Mouse (Mus musculus): Measurements from ENCODE around the gene Olfr914. TPM values are rescaled to one million over a fixed set of nuclear protein-coding genes. Genes with fewer than 3 reads are reported as not detected.

The Olfr914 gene
- not detected for polyA plus RNA-seq (2014; fragmentation: Illumina TruSeq; extraction: RNeasy Lipid Tissue Mini Kit (QIAGEN cat#74804); ENCODE audit: low read depth, low replicate concordance)

DNA sequence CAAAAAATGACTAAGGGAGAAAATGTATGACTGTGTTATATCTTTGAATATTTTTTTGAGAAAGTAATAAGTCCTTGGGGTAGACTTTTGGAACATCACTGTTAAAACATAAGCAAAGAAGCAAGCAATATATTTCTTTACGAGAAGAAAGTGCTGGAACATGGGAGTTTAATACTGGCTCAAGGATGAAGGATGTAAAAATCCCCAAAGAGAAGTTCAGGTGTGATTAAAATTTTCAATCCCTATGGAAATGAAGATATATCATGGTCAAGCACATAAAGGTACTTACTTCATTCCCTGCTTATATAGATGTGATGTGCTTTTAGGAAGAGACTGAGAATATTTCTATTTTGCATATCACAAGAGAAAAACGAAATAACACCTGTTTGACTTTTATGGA is at the start of gene Olfr914:
TSS of gene Olfr914 (plus strand) at position 301 of the 400 bp plus-strand sequence.

DNA sequence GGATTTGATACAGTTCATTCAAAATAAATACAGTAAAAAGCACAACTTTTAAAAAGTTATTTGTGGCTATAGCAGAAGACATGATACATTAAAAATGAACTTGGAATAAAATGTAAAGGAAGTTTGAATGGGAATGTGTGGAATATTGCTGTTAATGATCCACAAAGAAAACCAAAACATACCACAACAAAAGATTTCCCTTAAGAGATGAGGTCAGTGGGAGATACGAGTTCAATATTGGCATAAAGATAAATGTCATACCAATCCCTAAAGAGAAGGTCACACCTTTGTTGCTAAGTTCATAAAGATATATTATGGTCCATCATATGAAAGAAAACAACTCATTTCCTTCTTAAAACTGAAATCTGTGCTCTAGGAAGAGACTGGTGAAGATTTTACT is 25.0 kb upstream of the Olfr914 start, which contains the start of gene Olfr912:
TSS of gene Olfr912 (plus strand) at position 301 of the 400 bp plus-strand sequence.

DNA sequence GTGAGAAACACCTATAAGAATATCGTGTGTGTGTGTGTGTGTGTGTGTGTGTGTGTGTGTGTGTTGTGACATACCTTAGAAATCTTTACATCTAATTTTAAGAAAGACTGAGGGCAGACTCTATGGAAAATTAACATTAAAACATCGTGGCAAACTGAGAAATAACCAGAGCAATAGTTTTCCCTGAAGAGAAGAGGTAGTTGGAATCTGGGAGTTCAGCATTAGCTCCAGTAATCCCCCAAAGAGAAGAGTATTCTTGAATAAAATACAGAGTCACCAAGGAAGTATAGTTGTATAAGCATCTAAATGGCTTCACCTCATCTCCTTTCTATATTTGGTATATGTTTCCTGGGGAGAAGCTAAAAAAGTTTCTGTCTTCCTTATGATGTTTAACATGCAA is 12.4 kb upstream of the Olfr914 start, which contains the start of gene Olfr913:
TSS of gene Olfr913 (plus strand) at position 301 of the 400 bp plus-strand sequence.

DNA sequence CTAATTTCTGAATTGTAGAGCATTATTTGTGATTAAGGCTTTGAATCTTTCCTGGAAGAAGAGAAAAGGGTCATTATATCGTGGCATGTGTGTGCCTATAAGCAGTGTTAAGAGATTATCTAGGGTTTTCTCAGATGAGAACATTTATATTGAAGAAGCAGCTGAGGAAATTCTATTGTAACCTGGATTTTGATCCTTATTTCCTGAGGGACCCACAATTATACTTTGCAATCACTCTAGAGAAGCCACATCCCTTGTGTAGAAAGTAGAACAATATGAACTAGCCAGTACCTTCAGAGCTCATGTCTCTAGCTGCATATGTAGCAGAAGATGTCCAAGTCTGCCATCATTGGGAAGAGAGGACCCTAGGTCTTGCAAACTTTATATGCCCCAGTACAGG is 54.9 kb downstream of the Olfr914 start, which contains the start of gene Olfr916:
TSS of gene Olfr916 (minus strand) at position 101 of the 400 bp plus-strand sequence.

Other genes starting within 250 kb of the Olfr914 start
- gene Olfr250, start 238.2 kb upstream of the Olfr914 start, polyA plus RNA-seq (2014; fragmentation: Illumina TruSeq; extraction: RNeasy Lipid Tissue Mini Kit (QIAGEN cat#74804); ENCODE audit: low read depth, low replicate concordance), result not detected
- gene Olfr251, start 228.0 kb upstream of the Olfr914 start, polyA plus RNA-seq (2014; fragmentation: Illumina TruSeq; extraction: RNeasy Lipid Tissue Mini Kit (QIAGEN cat#74804); ENCODE audit: low read depth, low replicate concordance), result not detected
- not detected for gene Olfr147, start 203.4 kb upstream of the Olfr914 start, polyA plus RNA-seq (2014; fragmentation: Illumina TruSeq; extraction: RNeasy Lipid Tissue Mini Kit (QIAGEN cat#74804); ENCODE audit: low read depth, low replicate concordance)
- gene Olfr901, start 175.6 kb upstream of the Olfr914 start, polyA plus RNA-seq (2014; fragmentation: Illumina TruSeq; extraction: RNeasy Lipid Tissue Mini Kit (QIAGEN cat#74804); ENCODE audit: low read depth, low replicate concordance), result not detected
- not detected for gene Olfr902, start 157.4 kb upstream of the Olfr914 start, polyA plus RNA-seq (2014; fragmentation: Illumina TruSeq; extraction: RNeasy Lipid Tissue Mini Kit (QIAGEN cat#74804); ENCODE audit: low read depth, low replicate concordance)
- not detected for gene Olfr904, start 142.0 kb upstream of the Olfr914 start, polyA plus RNA-seq (2014; fragmentation: Illumina TruSeq; extraction: RNeasy Lipid Tissue Mini Kit (QIAGEN cat#74804); ENCODE audit: low read depth, low replicate concordance)
- not detected for gene Olfr905, start 134.0 kb upstream of the Olfr914 start, polyA plus RNA-seq (2014; fragmentation: Illumina TruSeq; extraction: RNeasy Lipid Tissue Mini Kit (QIAGEN cat#74804); ENCODE audit: low read depth, low replicate concordance)
- gene Olfr906, start 118.0 kb upstream of the Olfr914 start, polyA plus RNA-seq (2014; fragmentation: Illumina TruSeq; extraction: RNeasy Lipid Tissue Mini Kit (QIAGEN cat#74804); ENCODE audit: low read depth, low replicate concordance), result not detected
- gene Olfr907, start 109.3 kb upstream of the Olfr914 start, polyA plus RNA-seq (2014; fragmentation: Illumina TruSeq; extraction: RNeasy Lipid Tissue Mini Kit (QIAGEN cat#74804); ENCODE audit: low read depth, low replicate concordance), result not detected
- not detected for gene Olfr911-ps1, start 83.5 kb upstream of the Olfr914 start, polyA plus RNA-seq (2014; fragmentation: Illumina TruSeq; extraction: RNeasy Lipid Tissue Mini Kit (QIAGEN cat#74804); ENCODE audit: low read depth, low replicate concordance)
- gene Olfr910, start 67.3 kb upstream of the Olfr914 start, polyA plus RNA-seq (2014; fragmentation: Illumina TruSeq; extraction: RNeasy Lipid Tissue Mini Kit (QIAGEN cat#74804); ENCODE audit: low read depth, low replicate concordance), result not detected
- gene Olfr912, start 24.9 kb upstream of the Olfr914 start, polyA plus RNA-seq (2014; fragmentation: Illumina TruSeq; extraction: RNeasy Lipid Tissue Mini Kit (QIAGEN cat#74804); ENCODE audit: low read depth, low replicate concordance), result not detected
- gene Olfr913, start 12.3 kb upstream of the Olfr914 start, polyA plus RNA-seq (2014; fragmentation: Illumina TruSeq; extraction: RNeasy Lipid Tissue Mini Kit (QIAGEN cat#74804); ENCODE audit: low read depth, low replicate concordance), result not detected
- gene Olfr916, start 54.8 kb downstream of the Olfr914 start, polyA plus RNA-seq (2014; fragmentation: Illumina TruSeq; extraction: RNeasy Lipid Tissue Mini Kit (QIAGEN cat#74804); ENCODE audit: low read depth, low replicate concordance), result not detected
- gene Olfr917, start 60.7 kb downstream of the Olfr914 start, polyA plus RNA-seq (2014; fragmentation: Illumina TruSeq; extraction: RNeasy Lipid Tissue Mini Kit (QIAGEN cat#74804); ENCODE audit: low read depth, low replicate concordance), result not detected
- gene Olfr918, start 69.5 kb downstream of the Olfr914 start, polyA plus RNA-seq (2014; fragmentation: Illumina TruSeq; extraction: RNeasy Lipid Tissue Mini Kit (QIAGEN cat#74804); ENCODE audit: low read depth, low replicate concordance), result not detected
- gene Olfr919, start 98.6 kb downstream of the Olfr914 start, polyA plus RNA-seq (2014; fragmentation: Illumina TruSeq; extraction: RNeasy Lipid Tissue Mini Kit (QIAGEN cat#74804); ENCODE audit: low read depth, low replicate concordance), result not detected
- gene Vwa5a, start 113.2 kb downstream of the Olfr914 start, polyA plus RNA-seq (2014; fragmentation: Illumina TruSeq; extraction: RNeasy Lipid Tissue Mini Kit (QIAGEN cat#74804); ENCODE audit: low read depth, low replicate concordance), result 32.5 TPM
- 0.13 TPM for gene Olfr920, start 147.2 kb downstream of the Olfr914 start, polyA plus RNA-seq (2014; fragmentation: Illumina TruSeq; extraction: RNeasy Lipid Tissue Mini Kit (QIAGEN cat#74804); ENCODE audit: low read depth, low replicate concordance)
- not detected for gene Olfr921, start 168.0 kb downstream of the Olfr914 start, polyA plus RNA-seq (2014; fragmentation: Illumina TruSeq; extraction: RNeasy Lipid Tissue Mini Kit (QIAGEN cat#74804); ENCODE audit: low read depth, low replicate concordance)
- not detected for gene Olfr922, start 209.5 kb downstream of the Olfr914 start, polyA plus RNA-seq (2014; fragmentation: Illumina TruSeq; extraction: RNeasy Lipid Tissue Mini Kit (QIAGEN cat#74804); ENCODE audit: low read depth, low replicate concordance)
- gene Olfr923, start 221.4 kb downstream of the Olfr914 start, polyA plus RNA-seq (2014; fragmentation: Illumina TruSeq; extraction: RNeasy Lipid Tissue Mini Kit (QIAGEN cat#74804); ENCODE audit: low read depth, low replicate concordance), result not detected
- gene Olfr924, start 239.3 kb downstream of the Olfr914 start, polyA plus RNA-seq (2014; fragmentation: Illumina TruSeq; extraction: RNeasy Lipid Tissue Mini Kit (QIAGEN cat#74804); ENCODE audit: low read depth, low replicate concordance), result not detected
- gene Olfr26, start 250.0 kb downstream of the Olfr914 start, polyA plus RNA-seq (2014; fragmentation: Illumina TruSeq; extraction: RNeasy Lipid Tissue Mini Kit (QIAGEN cat#74804); ENCODE audit: low read depth, low replicate concordance), result not detected